Mouse (Mus musculus): ENCODE data around the gene Naaladl1. TPM values are rescaled to one million over a fixed set of nuclear protein-coding genes. Genes with fewer than 3 reads are reported as not detected.
"Not testable (repeated sequence)": the region's sequence is repeated elsewhere in the genome, so short reads cannot be mapped to it uniquely, and the experiment has no call there.

The Naaladl1 gene
- total and polyA plus RNA-seq, 2 experiments from 2014 or later = 0.36 to 0.89 TPM

- H3K9ac ChIP-seq (replicated peaks; ENCODE audit: low read length) = no peak overlapping the region
- H3K4me2 ChIP-seq (ENCODE audit: low read depth, low read length) = no peak overlapping the region
- TF ChIP-seq CTCF (IDR thresholded peaks at IDR 0.05; ENCODE audit: low read depth) = peak; percentile 73
- ATAC-seq (no peak), DNase-seq (ENCODE audit: low spot score) (peak; percentile 64)
- 27% methylated on average over 4 of the region's 4 CpGs for WGBS
- H3K4me3 ChIP-seq (ENCODE audit: low read length) = no peak overlapping the region
- H3K36me3 ChIP-seq (ENCODE audit: insufficient read depth, low read length) = no peaks in the 10 kb centered on the region; the same call in none of the 2 replicates
- H3K4me1 ChIP-seq (ENCODE audit: insufficient read depth, low read length) = no peaks in the 10 kb centered on the region
- no peak overlapping the region for H3K27ac ChIP-seq
- no peaks in the 10 kb centered on the region for H3K27me3 ChIP-seq (ENCODE audit: insufficient read depth, low read length)
- no peaks in the 10 kb centered on the region for H3K9me3 ChIP-seq (ENCODE audit: low read length)
Measured at GRCm38 (mm10) chr19:6126289-6126688, 20.7 kb downstream of the Naaladl1 start.

- Histone ChIP-seq H3K9ac (replicated peaks; ENCODE audit: low read length) (no peak overlapping the region; the same call in 1 of the 2 replicates), H3K4me2 (ENCODE audit: low read depth, low read length) (peak overlapping the region; percentile 60), H3K4me3 (ENCODE audit: low read length) (peak overlapping the region; percentile 51), H3K27ac (peak overlapping the region; percentile 93; the same call in 1 of the 2 replicates), H3K36me3 (ENCODE audit: insufficient read depth, low read length) (no peaks in the 10 kb centered on the region), H3K27me3 (ENCODE audit: insufficient read depth, low read length) (no peaks in the 10 kb centered on the region), H3K9me3 (ENCODE audit: low read length) (no peaks in the 10 kb centered on the region), H3K4me1 (ENCODE audit: insufficient read depth, low read length) (no peaks in the 10 kb centered on the region)
- no peak for TF ChIP-seq CTCF (IDR thresholded peaks at IDR 0.05; ENCODE audit: low read depth)
- ATAC-seq (no peak), DNase-seq (ENCODE audit: low spot score) (no peak)
- WGBS = 75% methylated on average over 10 of the region's 10 CpGs
Measured at GRCm38 (mm10) chr19:6126789-6127580, 21.4 kb downstream of the Naaladl1 start.

- H3K9me3 ChIP-seq (ENCODE audit: low read length) = no peaks in the 10 kb centered on the region
- ATAC-seq (peak; percentile 97), DNase-seq (ENCODE audit: low spot score) (peak; percentile 97)
- TF ChIP-seq CTCF (IDR thresholded peaks at IDR 0.05; ENCODE audit: low read depth) = 0 out of 2 replicates have a peak, but pooled peaks have one; percentile 14
- H3K9ac ChIP-seq (replicated peaks; ENCODE audit: low read length) = peak within 1 kb of the TSS; percentile 65
- peak within 1 kb of the TSS; percentile 51 for H3K4me3 ChIP-seq (ENCODE audit: low read length)
- under 1% methylated on average over 32 of the region's 32 CpGs for WGBS
- H3K27ac ChIP-seq = peak within 1 kb of the TSS; percentile 93
- H3K4me1 ChIP-seq (ENCODE audit: insufficient read depth, low read length) = no peaks in the 10 kb centered on the region
- no peaks in the 10 kb centered on the region for H3K36me3 ChIP-seq (ENCODE audit: insufficient read depth, low read length)
- H3K4me2 ChIP-seq (ENCODE audit: low read depth, low read length) = peak within 1 kb of the TSS; percentile 60
- no peaks in the 10 kb centered on the region for H3K27me3 ChIP-seq (ENCODE audit: insufficient read depth, low read length)
Measured at GRCm38 (mm10) chr19:6127760-6128341, 22.3 kb downstream of the Naaladl1 start, which contains the start of gene Snx15. Gene Snx15, minus strand, starts transcription at chr19:6128304.

GRCm38 (mm10) chr19:6130414-6131128 is 25.0 kb downstream of the Naaladl1 start:
- 75% methylated on average over 7 of the region's 7 CpGs for WGBS
- ATAC-seq; H3K9ac ChIP-seq (replicated peaks; ENCODE audit: low read length); H3K27ac ChIP-seq; H3K9me3 ChIP-seq (ENCODE audit: low read length); H3K27me3 ChIP-seq (ENCODE audit: insufficient read depth, low read length); H3K4me2 ChIP-seq (ENCODE audit: low read depth, low read length); H3K36me3 ChIP-seq (ENCODE audit: insufficient read depth, low read length); DNase-seq (ENCODE audit: low spot score); H3K4me3 ChIP-seq (ENCODE audit: low read length); H3K4me1 ChIP-seq (ENCODE audit: insufficient read depth, low read length): not testable (repeated sequence)

- Histone ChIP-seq H3K9ac (replicated peaks; ENCODE audit: low read length) (no peak overlapping the region), H3K9me3 (ENCODE audit: low read length) (no peaks in the 10 kb centered on the region), H3K4me2 (ENCODE audit: low read depth, low read length) (no peak overlapping the region), H3K4me1 (ENCODE audit: insufficient read depth, low read length) (no peaks in the 10 kb centered on the region), H3K36me3 (ENCODE audit: insufficient read depth, low read length) (peaks cover 24% of the 10 kb centered on the region), H3K27ac (no peak overlapping the region), H3K4me3 (ENCODE audit: low read length) (no peak overlapping the region), H3K27me3 (ENCODE audit: insufficient read depth, low read length) (no peaks in the 10 kb centered on the region)
- WGBS = 69% methylated on average over 7 of the region's 7 CpGs
- no peak for DNase-seq (ENCODE audit: low spot score)
- TF ChIP-seq CTCF (IDR thresholded peaks at IDR 0.05; ENCODE audit: low read depth) = no peak
- ATAC-seq = no peak
Measured at GRCm38 (mm10) chr19:6132171-6132827, 26.7 kb downstream of the Naaladl1 start.

GRCm38 (mm10) chr19:6133197-6133596 is 27.6 kb downstream of the Naaladl1 start:
- not testable (repeated sequence) for H3K27me3 ChIP-seq (ENCODE audit: insufficient read depth, low read length); DNase-seq (ENCODE audit: low spot score); H3K27ac ChIP-seq; H3K4me3 ChIP-seq (ENCODE audit: low read length); H3K9ac ChIP-seq (replicated peaks; ENCODE audit: low read length); H3K4me2 ChIP-seq (ENCODE audit: low read depth, low read length); H3K4me1 ChIP-seq (ENCODE audit: insufficient read depth, low read length); H3K9me3 ChIP-seq (ENCODE audit: low read length); ATAC-seq
- WGBS = 63% methylated on average over 1 of the region's 1 CpGs
- H3K36me3 ChIP-seq (ENCODE audit: insufficient read depth, low read length) = peaks cover 27% of the 10 kb centered on the region
